In genomic region chr11:46258749-46259148, GRCm38 (mm10) we compare ENCODE assay signal across 12 mouse cellular contexts. TPM values are rescaled to one million over a fixed set of nuclear protein-coding genes. Genes with fewer than 3 reads are reported as not detected.
"Had no signal": no experiment of that assay in that cellular context is flagged by ENCODE, and none has a peak within 500 bp of the region (broad histone marks: within the 10 kb centered on the region; RNA-seq: fewer than 3 reads in every experiment).

No protein-coding gene starts in this region.

- H3K9me3 ChIP-seq: liver, embryonic 13.5 days; liver, embryonic 15.5 days; neural tube, embryonic 12.5 days; stomach, embryonic 15.5 days had no signal

- H3K27me3 ChIP-seq: liver, embryonic 13.5 days; liver, embryonic 15.5 days; megakaryocyte, embryonic 14.5 days; neural tube, embryonic 12.5 days; stomach, embryonic 15.5 days had no signal

- H3K9ac ChIP-seq: liver, embryonic 13.5 days; liver, embryonic 15.5 days; liver, postnatal 0 days; neural tube, embryonic 12.5 days; stomach, embryonic 15.5 days had no signal

- H3K4me3 ChIP-seq: liver, embryonic 13.5 days; liver, embryonic 15.5 days; megakaryocyte, embryonic 14.5 days; neural tube, embryonic 12.5 days; stomach, embryonic 15.5 days had no signal

- H3K4me1 ChIP-seq: liver, embryonic 13.5 days; liver, embryonic 15.5 days; neural tube, embryonic 12.5 days; stomach, embryonic 15.5 days had no signal

- H3K36me3 ChIP-seq: liver, embryonic 13.5 days; liver, embryonic 15.5 days; stomach, embryonic 15.5 days had no signal

- DNase-seq: liver, embryonic 13.5 days; liver, postnatal 0 days had no signal

- H3K27ac ChIP-seq: liver, embryonic 13.5 days; liver, embryonic 15.5 days; macrophage; neural tube, embryonic 12.5 days; stomach, embryonic 15.5 days; stomach, postnatal 0 days had no signal

- H3K4me2 ChIP-seq: liver, embryonic 11.5 days; liver, embryonic 13.5 days; liver, embryonic 15.5 days; neural tube, embryonic 12.5 days; stomach, embryonic 15.5 days had no signal

- ATAC-seq: liver, postnatal 0 days had no signal

RNA-seq across cellular contexts. Expression of gene Fndc9, which starts 23.4 kb away (rescaled TPM):
- total RNA-seq: megakaryocyte progenitor cell, adult 5-6 weeks; monocyte, adult 5-6 weeks had no signal
- polyA plus RNA-seq: liver, embryonic 11.5 days; macrophage; spleen, adult 2 months had no signal
